Mouse (Mus musculus) embryonic fibroblast, embryonic 13.5 days (primary cell): Measurements from ENCODE around the gene Tomm20.

Source experiments
- CTCF ChIP-seq: IDR thresholded peaks from 2 replicates; pipeline ENCODE4 v1.5.1; 2011; ENCODE audit warnings: mild to moderate bottlenecking, control low read depth, low read length, moderate library complexity, borderline replicate concordance; ENCODE audit not compliant: insufficient read depth
- POLR2A ChIP-seq: IDR thresholded peaks from 2 replicates; pipeline ENCODE4 v1.6.1; 2011; ENCODE audit warnings: low read depth, mild to moderate bottlenecking, control low read depth, low read length, moderate library complexity

GRCm38 (mm10) chr8:126895133-126895532, 50.5 kb downstream of the Tomm20 start:
- no peak for TF ChIP-seq POLR2A
- TF ChIP-seq CTCF: no peak
